Mouse (Mus musculus) G1E (cell line): ENCODE data around the gene Pi4kb.

Experiments
- CTCF ChIP-seq: IDR thresholded peaks from 2 replicates; pipeline ENCODE4 v1.5.1; 2012; ENCODE audit warnings: low read depth, low read length, inconsistent platforms, mixed read lengths
- GATA1 ChIP-seq: IDR thresholded peaks from 2 replicates; pipeline ENCODE4 v1.6.1; 2012; ENCODE audit warnings: borderline replicate concordance, low read length, inconsistent platforms, mixed read lengths
- GATA2 ChIP-seq: IDR thresholded peaks from 2 replicates; pipeline ENCODE4 v1.6.1; 2012; ENCODE audit warnings: low read depth, low read length, inconsistent platforms, borderline replicate concordance
- POLR2AphosphoS5 ChIP-seq: IDR thresholded peaks from 2 replicates; pipeline ENCODE4 v1.6.1; 2012; ENCODE audit warnings: low read depth, low read length, inconsistent platforms; ENCODE audit not compliant: insufficient replicate concordance
- TAL1 ChIP-seq: conservative IDR thresholded peaks from 2 replicates; pipeline ENCODE4 v1.6.1; 2012; ENCODE audit warnings: low read depth, low read length, inconsistent platforms, mixed read lengths

DNA sequence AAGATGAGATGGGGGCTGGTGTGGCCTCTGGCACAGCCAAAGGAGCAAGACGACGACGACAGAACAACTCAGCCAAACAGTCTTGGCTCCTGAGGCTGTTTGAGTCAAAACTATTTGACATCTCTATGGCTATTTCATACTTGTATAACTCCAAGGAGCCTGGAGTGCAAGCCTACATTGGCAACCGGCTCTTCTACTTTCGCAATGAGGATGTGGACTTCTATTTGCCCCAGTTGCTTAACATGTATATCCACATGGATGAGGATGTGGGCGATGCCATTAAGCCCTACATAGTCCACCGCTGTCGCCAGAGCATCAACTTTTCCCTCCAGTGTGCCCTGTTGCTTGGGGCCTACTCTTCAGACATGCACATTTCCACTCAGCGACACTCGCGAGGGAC lies 9.8 kb downstream of the Pi4kb start:
- peak; percentile 7; the same call in 1 of the 2 replicates for TF ChIP-seq CTCF
- no peak for TF ChIP-seq GATA1
- no peak for TF ChIP-seq TAL1
- no peak for TF ChIP-seq GATA2
- no peak for TF ChIP-seq POLR2AphosphoS5
